Mouse (Mus musculus) CD4-positive, CD25-positive, alpha-beta regulatory T cell, adult 2 months (primary cell): ENCODE measurements at regions not wholly inside any gene's neighbourhood (a gene's known extent, or its start where the extent isn't known, plus 50 kb on each side); places are given as distances from the start of the nearest gene placed in this dataset.

ENCODE experiments used
- DNase-seq: peaks from one replicate; pipeline ENCODE4 v3.0.0-alpha.2; 2012; ENCODE audit warnings: low read depth, low spot score

DNA sequence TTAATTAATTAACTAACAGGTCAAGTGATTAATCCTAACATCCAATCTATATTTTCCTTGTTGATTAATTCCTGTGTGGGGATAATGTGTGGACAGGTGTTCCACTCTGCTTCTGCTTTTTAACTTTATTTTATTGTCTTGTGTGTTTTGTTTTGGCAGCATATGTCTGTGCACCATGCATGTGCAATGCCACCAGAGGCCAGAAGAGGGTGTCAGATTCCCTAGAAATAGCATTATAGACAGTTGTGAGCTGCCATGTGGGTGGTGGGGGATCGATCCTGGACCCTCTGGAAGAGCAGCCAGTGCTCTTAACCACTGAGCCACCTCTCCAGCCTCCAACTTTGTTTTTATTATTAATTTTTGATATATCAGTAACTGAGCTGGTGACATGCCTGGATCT is 65.6 kb downstream of the En1 start:
- DNase-seq = no peak

DNA sequence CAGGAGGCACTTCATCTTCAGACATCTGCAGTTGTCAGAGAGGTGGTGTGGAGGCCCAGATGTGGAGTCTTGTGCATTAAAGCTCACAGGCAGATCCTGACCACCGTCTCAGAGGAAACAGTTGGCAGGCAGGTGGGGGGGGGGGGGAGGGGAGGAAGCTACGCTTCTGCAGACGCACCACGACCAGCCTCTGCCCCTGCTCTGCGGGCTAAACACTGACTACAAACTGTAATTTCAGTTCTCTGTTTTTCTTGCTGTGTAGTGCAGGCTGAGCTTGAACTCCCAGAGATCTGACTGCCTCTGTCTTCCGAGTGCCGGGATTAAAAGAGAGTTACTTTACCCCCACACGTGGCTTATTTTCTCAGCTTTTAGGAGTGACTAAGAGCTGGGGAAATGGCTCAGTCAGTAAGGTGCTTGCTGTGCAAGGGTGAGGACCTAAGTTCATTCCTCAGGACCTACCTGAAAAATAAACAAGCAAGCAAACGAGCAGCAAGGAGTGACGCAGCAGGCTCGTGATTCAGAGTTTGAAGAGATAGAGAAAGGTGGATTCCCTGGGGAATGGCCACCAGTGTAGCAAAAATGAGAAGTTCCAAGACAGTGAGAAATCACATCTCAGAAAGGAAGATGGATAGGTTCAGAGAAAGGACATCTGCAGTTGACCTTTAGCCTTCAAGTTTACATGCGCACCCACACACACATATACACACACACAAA is 81.5 kb downstream of the En1 start:
- DNase-seq = no peak

- no peak for DNase-seq
These were observed 83.5 kb downstream of the En1 start for GRCm38 (mm10) chr1:120685650-120686244.

DNA sequence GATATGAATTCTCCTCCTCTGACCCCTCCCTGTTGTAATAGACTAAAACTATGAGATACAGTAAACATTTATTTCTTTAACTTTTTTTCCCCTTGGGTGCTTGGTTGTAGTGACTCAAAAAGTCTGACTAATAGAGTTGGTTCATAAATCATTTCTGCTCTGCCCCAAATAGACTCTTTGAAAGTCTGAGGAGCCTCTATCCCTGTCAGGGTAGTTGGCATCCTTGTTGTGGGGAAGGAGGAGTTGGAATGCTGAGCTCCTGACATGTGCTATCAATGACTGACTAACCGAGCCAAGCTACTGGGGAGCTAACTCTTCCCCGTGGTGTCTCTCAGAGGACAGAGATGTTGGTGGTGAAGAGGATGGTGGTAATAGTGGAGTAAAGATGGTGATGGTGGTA is 89.4 kb downstream of the En1 start:
- no peak for DNase-seq

- no peak for DNase-seq
These were observed 96.0 kb downstream of the En1 start for GRCm38 (mm10) chr1:120698189-120698588.

- no peak for DNase-seq
These were observed 102.0 kb downstream of the En1 start for GRCm38 (mm10) chr1:120704201-120704600.

DNA sequence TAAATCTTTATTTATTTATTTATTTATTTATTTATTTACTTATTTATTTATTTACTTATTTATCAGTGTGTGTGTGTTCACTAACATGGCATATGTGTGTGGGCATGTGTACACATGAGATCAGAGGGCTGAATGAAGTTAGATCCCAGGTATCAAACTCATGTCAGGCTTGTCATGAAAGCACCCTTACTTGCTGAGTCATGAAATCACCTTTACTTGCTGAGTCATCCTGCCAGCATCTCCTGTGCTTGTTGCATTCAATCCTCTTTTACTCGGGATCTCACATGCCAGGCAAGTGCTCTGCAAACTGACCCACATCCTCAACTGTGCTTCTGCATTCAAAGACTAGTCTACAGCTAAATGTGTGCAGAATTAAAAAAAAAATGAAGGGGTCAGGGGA is 103.8 kb downstream of the En1 start:
- DNase-seq = no peak

- DNase-seq = no peak
These were observed 106.3 kb downstream of the En1 start for GRCm38 (mm10) chr1:120708511-120708910.

- DNase-seq = no peak
These were observed 113.1 kb downstream of the En1 start for GRCm38 (mm10) chr1:120715105-120715877.

DNA sequence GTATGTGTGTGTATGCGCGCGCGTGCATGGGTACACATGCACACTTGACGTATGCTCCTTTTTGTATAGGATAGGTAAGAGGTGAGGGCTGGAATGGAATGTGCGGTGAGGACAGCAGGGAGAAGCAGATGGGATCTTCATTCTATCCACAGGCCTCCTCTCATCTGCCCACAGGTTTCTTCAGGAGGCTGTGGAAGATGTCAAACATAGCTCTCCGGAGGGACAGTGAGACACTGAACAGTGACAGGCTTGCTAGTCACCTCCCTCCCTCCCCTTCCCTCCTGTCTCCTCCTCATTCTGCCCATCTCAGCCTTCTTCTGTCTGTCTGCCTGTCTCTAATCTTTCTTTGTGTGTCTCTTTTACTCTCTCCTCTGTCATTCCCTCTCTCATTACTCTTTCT is 124.6 kb downstream of the En1 start:
- no peak for DNase-seq

DNA sequence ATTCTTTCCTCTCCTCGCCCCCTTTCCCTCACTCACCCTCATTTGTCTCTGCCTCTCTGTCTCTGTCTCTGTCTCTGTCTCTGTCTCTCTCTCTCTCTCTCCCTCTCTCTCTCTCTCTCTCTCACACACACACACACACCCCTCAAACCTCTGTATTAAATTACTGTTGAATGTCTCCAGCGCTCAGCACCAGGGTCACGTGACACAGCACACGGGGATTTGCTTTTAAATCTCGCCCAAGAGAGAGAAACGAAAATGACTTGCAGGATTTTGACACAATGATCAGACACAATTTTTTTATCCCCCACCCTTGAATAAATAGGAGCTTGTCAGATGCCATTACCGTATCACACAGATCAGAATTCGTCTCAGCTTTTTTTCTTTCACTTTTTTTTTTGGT is 125.2 kb downstream of the En1 start:
- DNase-seq = no peak

GRCm38 (mm10) chr1:120732003-120732402 is 129.8 kb downstream of the En1 start:
- no peak for DNase-seq

- DNase-seq = no peak
These were observed 131.5 kb downstream of the En1 start for GRCm38 (mm10) chr1:120733683-120734082.

DNA sequence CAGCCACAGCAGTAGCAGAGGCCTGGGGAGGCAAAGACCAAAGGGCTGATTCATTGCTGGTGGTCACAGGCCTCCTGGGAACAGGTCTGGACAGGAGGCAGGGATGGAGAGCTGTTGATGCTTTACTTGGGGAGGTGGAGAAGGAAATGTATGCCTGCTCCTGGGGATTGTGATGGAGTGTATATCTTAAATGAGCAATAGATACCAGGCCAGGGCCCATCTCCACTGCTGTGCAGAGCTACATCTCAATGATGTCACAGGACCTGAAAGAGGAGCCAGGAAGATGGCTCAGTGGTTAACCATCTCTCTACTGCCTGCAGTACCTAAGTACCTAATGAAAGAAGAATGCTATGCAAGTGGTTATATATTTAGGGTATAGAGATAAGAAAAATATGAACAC is 132.6 kb downstream of the En1 start:
- DNase-seq = no peak

DNA sequence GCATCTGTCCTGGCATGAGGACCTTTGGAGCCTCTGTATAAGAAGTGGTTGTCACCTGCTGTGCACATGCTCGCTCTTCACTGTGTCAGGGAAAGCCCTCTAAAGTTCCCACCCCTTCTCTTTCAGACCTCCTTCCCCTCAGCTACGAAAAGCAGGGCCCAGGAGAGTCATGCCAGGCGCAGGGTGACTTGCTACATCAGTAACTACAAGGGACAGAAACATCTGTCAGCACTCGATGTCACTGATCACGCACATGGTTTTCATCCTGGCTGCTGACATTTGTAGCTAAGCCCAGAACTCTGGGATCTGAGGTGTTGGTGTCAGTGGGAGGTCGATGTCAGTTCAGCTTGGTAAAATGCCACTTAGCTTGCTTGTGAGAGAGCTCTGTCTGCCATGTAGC is 137.3 kb downstream of the En1 start:
- no peak for DNase-seq

DNA sequence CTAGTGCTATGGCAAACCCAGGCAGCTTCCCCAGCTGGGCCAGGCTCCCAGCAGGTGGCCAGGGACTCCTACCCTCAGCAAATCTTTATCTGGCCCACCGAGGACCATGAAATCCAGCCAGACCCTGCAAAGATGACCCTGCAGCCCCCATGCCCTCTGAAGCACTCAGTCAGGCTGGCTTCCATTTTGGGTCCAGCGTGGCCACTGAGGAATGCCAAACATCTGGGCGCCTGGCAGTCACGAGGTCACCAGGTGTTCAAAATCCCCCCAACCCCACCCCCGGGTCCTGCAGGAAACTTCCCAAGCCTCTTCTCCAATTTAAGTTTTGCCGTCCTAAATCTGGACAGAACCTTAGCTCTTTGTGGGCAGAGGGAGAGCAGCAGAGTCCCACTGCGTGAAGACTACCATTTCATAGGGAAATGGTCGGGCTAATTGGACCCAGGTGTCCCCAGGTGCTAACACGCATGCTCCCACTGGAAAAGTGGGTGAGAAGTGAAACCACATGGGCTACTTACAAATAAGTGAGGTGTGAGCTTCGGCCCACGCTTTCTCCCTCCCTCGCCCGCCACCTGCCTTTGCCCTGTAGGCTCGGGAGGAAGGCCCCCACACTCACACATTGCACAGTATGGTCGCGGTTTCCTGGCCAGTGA is 139.0 kb downstream of the En1 start:
- DNase-seq = no peak

DNA sequence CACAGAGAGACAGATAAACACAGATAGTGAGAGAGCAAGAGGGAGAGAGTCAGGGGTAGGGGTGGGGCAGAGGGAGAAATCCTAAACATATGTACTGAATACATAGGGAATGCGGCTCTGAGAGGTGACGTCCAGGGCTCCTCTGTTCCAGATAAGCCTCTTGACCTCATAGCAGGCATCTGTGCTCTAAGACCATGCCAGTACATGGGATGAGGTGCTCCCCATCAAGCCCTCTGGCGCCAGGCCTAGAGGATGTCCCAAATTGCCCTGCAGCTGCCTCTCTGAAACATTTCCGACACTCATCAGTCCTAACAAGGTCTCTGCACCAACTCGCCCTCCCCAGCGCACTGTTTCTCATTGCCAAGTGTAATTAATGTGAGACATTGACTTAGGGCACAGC is 146.7 kb downstream of the En1 start:
- no peak for DNase-seq

GRCm38 (mm10) chr1:120753406-120753805 is 151.2 kb downstream of the En1 start:
- DNase-seq = no peak

DNA sequence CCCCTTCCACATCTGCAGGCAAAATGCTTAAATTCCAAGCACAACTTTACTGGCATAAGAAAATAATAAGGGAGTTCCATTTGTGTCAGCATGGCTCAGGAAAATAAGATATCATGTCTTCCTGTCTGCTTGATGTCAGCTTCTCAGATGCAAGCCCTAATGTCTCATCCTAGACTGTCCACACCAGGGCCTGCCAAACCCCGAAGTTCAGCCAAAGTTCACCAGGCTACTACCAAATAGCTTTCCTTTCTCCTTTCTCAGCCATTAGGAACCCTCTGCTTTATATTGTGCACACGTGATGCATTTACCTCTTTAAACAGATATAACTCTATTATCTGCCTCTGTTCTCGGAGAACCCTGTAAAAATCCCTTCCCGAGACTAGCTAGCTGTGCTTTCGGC is 152.1 kb downstream of the En1 start:
- DNase-seq = no peak

- no peak for DNase-seq
These were observed 155.1 kb downstream of the En1 start for GRCm38 (mm10) chr1:120757283-120757821.

GRCm38 (mm10) chr1:120758172-120758571 is 156.0 kb downstream of the En1 start:
- no peak for DNase-seq

- DNase-seq = no peak
These were observed 156.5 kb downstream of the En1 start for GRCm38 (mm10) chr1:120758762-120759161.
